Mouse (Mus musculus) stomach, embryonic 15.5 days (tissue): ENCODE measurements around the gene Crebzf. TPM values are rescaled to one million over a fixed set of nuclear protein-coding genes. Genes with fewer than 3 reads are reported as not detected.

Source experiments
- polyA plus RNA-seq: library from polyadenylated mRNA; unstranded; fragments of >200 nt; fragmentation: Nextera tagmentation; extraction: Ambion mirVana; gene quantifications from 2 replicates; pipeline ENCODE4 v1.2.1, GENCODE M21; 2015

Gene Crebzf
- polyA plus RNA-seq, 1 experiment from 2014 or later = 36.4 TPM

Other genes starting within 250 kb of the Crebzf start
- not detected in 2 replicates for gene Ccdc83, start 177.0 kb upstream of the Crebzf start, polyA plus RNA-seq
- 15.0 and 16.5 TPM in 2 replicates for gene Sytl2, start 140.5 kb upstream of the Crebzf start, polyA plus RNA-seq
- gene Ccdc89, start 16.2 kb upstream of the Crebzf start, polyA plus RNA-seq = 1.3 and 1.5 TPM in 2 replicates
- 111 and 122 TPM in 2 replicates for gene Tmem126a, start 14.5 kb downstream of the Crebzf start, polyA plus RNA-seq
- 31.6 and 32.8 TPM in 2 replicates for gene Tmem126b, start 33.3 kb downstream of the Crebzf start, polyA plus RNA-seq
- 4.1 and 5.3 TPM in 2 replicates for gene Dlg2, start 33.9 kb downstream of the Crebzf start, polyA plus RNA-seq